ENCODE assay signal across 19 mouse cellular contexts in genomic region chr1:53796271-53796670, GRCm38 (mm10).
"Had no signal": no experiment of that assay in that cellular context is flagged by ENCODE, and none has a peak within 500 bp of the region (broad histone marks: within the 10 kb centered on the region; RNA-seq: fewer than 3 reads in every experiment).

No protein-coding gene starts in this region.

- H3K9ac ChIP-seq: liver, postnatal 0 days; lung, embryonic 15.5 days; midbrain, embryonic 13.5 days; midbrain, embryonic 15.5 days; neural tube, embryonic 13.5 days; neural tube, embryonic 15.5 days had no signal

- H3K9me3 ChIP-seq: lung, embryonic 15.5 days; megakaryocyte, embryonic 14.5 days; midbrain, embryonic 13.5 days; midbrain, embryonic 15.5 days; neural tube, embryonic 13.5 days; neural tube, embryonic 15.5 days had no signal

- H3K36me3 ChIP-seq: lung, embryonic 15.5 days; midbrain, embryonic 13.5 days; midbrain, embryonic 15.5 days; neural tube, embryonic 13.5 days; neural tube, embryonic 15.5 days had no signal

- H3K27ac ChIP-seq: lung, embryonic 15.5 days; macrophage; midbrain, embryonic 13.5 days; midbrain, embryonic 15.5 days; neural tube, embryonic 13.5 days; neural tube, embryonic 15.5 days had no signal

- ATAC-seq: liver, postnatal 0 days; lung, postnatal 0 days; midbrain, embryonic 13.5 days; midbrain, embryonic 15.5 days had no signal

- H3K4me3 ChIP-seq: lung, embryonic 15.5 days; megakaryocyte, embryonic 14.5 days; midbrain, embryonic 13.5 days; midbrain, embryonic 15.5 days; neural tube, embryonic 13.5 days; neural tube, embryonic 15.5 days had no signal

- H3K4me1 ChIP-seq: lung, embryonic 15.5 days; midbrain, embryonic 13.5 days; midbrain, embryonic 15.5 days; neural tube, embryonic 13.5 days; neural tube, embryonic 15.5 days had no signal

- H3K4me2 ChIP-seq: lung, embryonic 15.5 days; midbrain, embryonic 11.5 days; midbrain, embryonic 13.5 days; midbrain, embryonic 15.5 days; neural tube, embryonic 13.5 days; neural tube, embryonic 15.5 days had no signal

- H3K27me3 ChIP-seq: lung, embryonic 15.5 days; megakaryocyte, embryonic 14.5 days; midbrain, embryonic 13.5 days; midbrain, embryonic 15.5 days; neural tube, embryonic 13.5 days; neural tube, embryonic 15.5 days had no signal

- DNase-seq: liver, postnatal 0 days; lung, adult 2 months; lung, postnatal 14 days; lung, postnatal 36 days; retina, postnatal 1 day; right cerebral cortex, adult 18-20 months; right cerebral cortex, postnatal 25 days; right cerebral cortex, postnatal 4 days; spleen, adult 18-20 months; thymus, adult 18-20 months had no signal
